Mouse (Mus musculus): ENCODE data around the gene Rps21. TPM values are rescaled to one million over a fixed set of nuclear protein-coding genes. Genes with fewer than 3 reads are reported as not detected.

The Rps21 gene
- polyA plus RNA-seq, 1 experiment: 703 TPM

- H3K36me3 ChIP-seq (ENCODE audit: control insufficient read depth, insufficient read depth, low read length): no peaks in the 10 kb centered on the region
- peaks cover 21% of the 10 kb centered on the region for H3K4me1 ChIP-seq (ENCODE audit: control insufficient read depth, insufficient read depth, low read length)
- H3K27ac ChIP-seq (ENCODE audit: control insufficient read depth, insufficient read depth, low read depth, low read length): no peak overlapping the region
- no peak for TF ChIP-seq POLR2A (IDR thresholded peaks at IDR 0.05; ENCODE audit: control insufficient read depth, low read depth, low read length)
- no peak for TF ChIP-seq CTCF (IDR thresholded peaks at IDR 0.05; ENCODE audit: control insufficient read depth, insufficient read depth, insufficient replicate concordance, low read depth, low read length)
- no peak overlapping the region for H3K4me3 ChIP-seq (ENCODE audit: control insufficient read depth, low read depth, low read length)
- H3K27me3 ChIP-seq (ENCODE audit: control insufficient read depth, insufficient read depth, low read length): no peaks in the 10 kb centered on the region
These were observed 28.0 kb upstream of the Rps21 start for GRCm38 (mm10) chr2:180229129-180229528.

- Histone ChIP-seq H3K4me3 (ENCODE audit: control insufficient read depth, low read depth, low read length) (no peak overlapping the region), H3K27ac (ENCODE audit: control insufficient read depth, insufficient read depth, low read depth, low read length) (no peak overlapping the region), H3K4me1 (ENCODE audit: control insufficient read depth, insufficient read depth, low read length) (peaks cover 16% of the 10 kb centered on the region)
These were observed 26.7 kb upstream of the Rps21 start for GRCm38 (mm10) chr2:180230482-180230881.

GRCm38 (mm10) chr2:180233101-180233904 lies 23.9 kb upstream of the Rps21 start:
- Histone ChIP-seq H3K27ac (ENCODE audit: control insufficient read depth, insufficient read depth, low read depth, low read length) (no peak overlapping the region), H3K4me3 (ENCODE audit: control insufficient read depth, low read depth, low read length) (no peak overlapping the region), H3K36me3 (ENCODE audit: control insufficient read depth, insufficient read depth, low read length) (no peaks in the 10 kb centered on the region), H3K27me3 (ENCODE audit: control insufficient read depth, insufficient read depth, low read length) (no peaks in the 10 kb centered on the region), H3K4me1 (ENCODE audit: control insufficient read depth, insufficient read depth, low read length) (peaks cover 4% of the 10 kb centered on the region)
- TF ChIP-seq CTCF (IDR thresholded peaks at IDR 0.05; ENCODE audit: control insufficient read depth, insufficient read depth, insufficient replicate concordance, low read depth, low read length) (no peak), POLR2A (IDR thresholded peaks at IDR 0.05; ENCODE audit: control insufficient read depth, low read depth, low read length) (no peak)

More at GRCm38 (mm10) chr2:180230482-180230881, 26.7 kb upstream of the Rps21 start:
- Histone ChIP-seq H3K27me3 (ENCODE audit: control insufficient read depth, insufficient read depth, low read length) (no peaks in the 10 kb centered on the region), H3K36me3 (ENCODE audit: control insufficient read depth, insufficient read depth, low read length) (no peaks in the 10 kb centered on the region)
- TF ChIP-seq POLR2A (IDR thresholded peaks at IDR 0.05; ENCODE audit: control insufficient read depth, low read depth, low read length) (no peak), CTCF (IDR thresholded peaks at IDR 0.05; ENCODE audit: control insufficient read depth, insufficient read depth, insufficient replicate concordance, low read depth, low read length) (no peak)

GRCm38 (mm10) chr2:180234353-180234752 lies 22.8 kb upstream of the Rps21 start:
- H3K27me3 ChIP-seq (ENCODE audit: control insufficient read depth, insufficient read depth, low read length): no peaks in the 10 kb centered on the region
- TF ChIP-seq CTCF (IDR thresholded peaks at IDR 0.05; ENCODE audit: control insufficient read depth, insufficient read depth, insufficient replicate concordance, low read depth, low read length): no peak
- no peak for TF ChIP-seq POLR2A (IDR thresholded peaks at IDR 0.05; ENCODE audit: control insufficient read depth, low read depth, low read length)
- no peak overlapping the region for H3K27ac ChIP-seq (ENCODE audit: control insufficient read depth, insufficient read depth, low read depth, low read length)
- H3K4me3 ChIP-seq (ENCODE audit: control insufficient read depth, low read depth, low read length): no peak overlapping the region
- H3K4me1 ChIP-seq (ENCODE audit: control insufficient read depth, insufficient read depth, low read length): no peaks in the 10 kb centered on the region
- no peaks in the 10 kb centered on the region for H3K36me3 ChIP-seq (ENCODE audit: control insufficient read depth, insufficient read depth, low read length)

- no peak for TF ChIP-seq CTCF (IDR thresholded peaks at IDR 0.05; ENCODE audit: control insufficient read depth, insufficient read depth, insufficient replicate concordance, low read depth, low read length)
- no peak for TF ChIP-seq POLR2A (IDR thresholded peaks at IDR 0.05; ENCODE audit: control insufficient read depth, low read depth, low read length)
- H3K27ac ChIP-seq (ENCODE audit: control insufficient read depth, insufficient read depth, low read depth, low read length): no peak overlapping the region
- H3K36me3 ChIP-seq (ENCODE audit: control insufficient read depth, insufficient read depth, low read length): no peaks in the 10 kb centered on the region
- H3K4me1 ChIP-seq (ENCODE audit: control insufficient read depth, insufficient read depth, low read length): no peaks in the 10 kb centered on the region
- no peak overlapping the region for H3K4me3 ChIP-seq (ENCODE audit: control insufficient read depth, low read depth, low read length)
- no peaks in the 10 kb centered on the region for H3K27me3 ChIP-seq (ENCODE audit: control insufficient read depth, insufficient read depth, low read length)
These were observed 22.2 kb upstream of the Rps21 start for GRCm38 (mm10) chr2:180234980-180235379.

GRCm38 (mm10) chr2:180235788-180236187 lies 21.4 kb upstream of the Rps21 start:
- Histone ChIP-seq H3K27ac (ENCODE audit: control insufficient read depth, insufficient read depth, low read depth, low read length) (no peak overlapping the region), H3K4me1 (ENCODE audit: control insufficient read depth, insufficient read depth, low read length) (no peaks in the 10 kb centered on the region), H3K36me3 (ENCODE audit: control insufficient read depth, insufficient read depth, low read length) (no peaks in the 10 kb centered on the region), H3K27me3 (ENCODE audit: control insufficient read depth, insufficient read depth, low read length) (no peaks in the 10 kb centered on the region), H3K4me3 (ENCODE audit: control insufficient read depth, low read depth, low read length) (no peak overlapping the region)
- no peak for TF ChIP-seq POLR2A (IDR thresholded peaks at IDR 0.05; ENCODE audit: control insufficient read depth, low read depth, low read length)
- TF ChIP-seq CTCF (IDR thresholded peaks at IDR 0.05; ENCODE audit: control insufficient read depth, insufficient read depth, insufficient replicate concordance, low read depth, low read length): no peak

- Histone ChIP-seq H3K4me3 (ENCODE audit: control insufficient read depth, low read depth, low read length) (no peak overlapping the region), H3K27me3 (ENCODE audit: control insufficient read depth, insufficient read depth, low read length) (no peaks in the 10 kb centered on the region), H3K36me3 (ENCODE audit: control insufficient read depth, insufficient read depth, low read length) (no peaks in the 10 kb centered on the region), H3K4me1 (ENCODE audit: control insufficient read depth, insufficient read depth, low read length) (no peaks in the 10 kb centered on the region), H3K27ac (ENCODE audit: control insufficient read depth, insufficient read depth, low read depth, low read length) (no peak overlapping the region)
- TF ChIP-seq CTCF (IDR thresholded peaks at IDR 0.05; ENCODE audit: control insufficient read depth, insufficient read depth, insufficient replicate concordance, low read depth, low read length) (no peak), POLR2A (IDR thresholded peaks at IDR 0.05; ENCODE audit: control insufficient read depth, low read depth, low read length) (no peak)
These were observed 20.7 kb upstream of the Rps21 start for GRCm38 (mm10) chr2:180236500-180236899.

All from testis, adult 2 months (tissue).